Mouse (Mus musculus): Measurements from ENCODE around the gene Tbl3.

DNA sequence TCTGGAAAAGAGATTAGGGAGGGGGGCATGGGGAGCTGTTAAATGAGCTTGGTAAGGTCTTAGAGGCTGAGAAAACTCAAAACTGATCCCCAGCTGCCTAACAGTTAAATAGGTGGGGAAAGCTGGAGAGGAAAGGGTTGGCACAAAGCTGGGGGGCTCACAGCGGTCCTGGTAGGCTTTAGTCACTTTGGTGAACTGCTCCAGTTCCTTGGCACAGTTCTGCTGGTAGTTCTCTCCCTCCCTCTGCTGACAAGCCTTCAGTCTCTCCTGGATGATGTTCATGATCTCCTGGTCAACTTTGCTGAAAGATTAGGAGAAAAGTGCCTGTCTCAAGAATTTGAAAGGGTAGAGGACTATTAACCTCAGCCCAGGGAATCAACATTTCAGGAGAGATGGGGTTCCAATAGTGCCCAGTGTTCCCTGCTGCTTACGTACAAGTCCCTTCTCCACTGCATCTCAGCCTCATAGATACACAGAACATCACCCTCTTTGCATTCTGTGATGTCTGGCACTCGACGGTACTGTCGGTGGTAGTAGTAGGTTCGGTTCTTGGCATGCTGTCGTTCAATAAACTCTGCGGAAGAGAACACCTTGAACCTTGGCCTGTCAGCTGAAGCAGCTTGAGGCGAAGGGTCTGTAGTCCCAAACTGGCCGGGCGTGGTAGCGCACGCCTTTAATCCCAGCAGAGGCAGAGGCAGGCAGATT, 14.9 kb upstream of the Tbl3 start:
- TF ChIP-seq POLR2A (IDR thresholded peaks at IDR 0.05; ENCODE audit: insufficient read length, low read depth), result peak; percentile 46
- TF ChIP-seq USF1 (IDR thresholded peaks at IDR 0.05; ENCODE audit: low read depth), result no peak
- TF ChIP-seq TCF12 (IDR thresholded peaks at IDR 0.05; ENCODE audit: insufficient read depth, poor library complexity, severe bottlenecking), result no peak
- no peak for TF ChIP-seq CEBPB (IDR thresholded peaks at IDR 0.05; ENCODE audit: insufficient read depth, poor library complexity, severe bottlenecking)
- no peak for TF ChIP-seq MAX (IDR thresholded peaks at IDR 0.05; ENCODE audit: low read depth)
- no peak for TF ChIP-seq MYOG (IDR thresholded peaks at IDR 0.05; ENCODE audit: control insufficient read depth in 1 of 3, insufficient read depth in 1 of 3, insufficient read length in 2 of 3, low read depth in 2 of 3)
- TF ChIP-seq SRF (IDR thresholded peaks at IDR 0.05; ENCODE audit: control insufficient read depth, insufficient read length, low read depth), result no peak
- TF ChIP-seq E2F4 (IDR thresholded peaks at IDR 0.05; ENCODE audit: insufficient read depth), result no peak

Data from myocyte (in vitro differentiated cells).